Mouse (Mus musculus) heart, postnatal 10 days (tissue): ENCODE measurements at regions not wholly inside any gene's neighbourhood (a gene's known extent, or its start where the extent isn't known, plus 50 kb on each side); places are given as distances from the start of the nearest gene placed in this dataset.

Source experiments
- DNase-seq, 2 experiments: peaks; one replicate each; pipeline ENCODE4 v3.0.0; 2021
- intact Hi-C: fragments of 180-260 bp; cut with DNase I; formaldehyde crosslinking; loops from one replicate; pipeline ENCODE4 v1.15.1; 2025

GRCm38 (mm10) chrX:98375437-98375836 lies 226.9 kb downstream of the Ar start:
- peak; percentile 27 to 34 for DNase-seq
- intact Hi-C loops, result no loop called here

- DNase-seq, result peak; percentile 70 to 77
- intact Hi-C loops, result loop anchor here (5.0 kb wide), 1 partner anchor 233 kb away; the partner anchor contains the start of gene Ar
Observed at GRCm38 (mm10) chrX:98380247-98380905, 231.8 kb downstream of the Ar start.

- no peak for DNase-seq
- intact Hi-C loops, result loop anchor here (5.0 kb wide), 1 partner anchor 237 kb away; the partner anchor contains the start of gene Ar
Observed at GRCm38 (mm10) chrX:98384017-98384416, 235.4 kb downstream of the Ar start.

GRCm38 (mm10) chrX:98392376-98392775 lies 243.8 kb downstream of the Ar start:
- intact Hi-C loops, result no loop called here
- DNase-seq, result no peak

- DNase-seq, result no peak
- intact Hi-C loops, result no loop called here
Observed at GRCm38 (mm10) chrX:98409090-98409489, 260.5 kb downstream of the Ar start.

GRCm38 (mm10) chrX:98419437-98419836 lies 270.9 kb downstream of the Ar start:
- intact Hi-C loops, result no loop called here

GRCm38 (mm10) chrX:98452026-98452425 lies 303.5 kb downstream of the Ar start:
- no peak for DNase-seq
- intact Hi-C loops, result no loop called here

More at GRCm38 (mm10) chrX:98419437-98419836, 270.9 kb downstream of the Ar start:
- no peak for DNase-seq

- intact Hi-C loops, result no loop called here
- no peak for DNase-seq
Observed at GRCm38 (mm10) chrX:98476473-98477254, 328.1 kb downstream of the Ar start.
